Mouse (Mus musculus) limb, embryonic 13.5 days (tissue): ENCODE results near the gene Them5. TPM values are rescaled to one million over a fixed set of nuclear protein-coding genes. Genes with fewer than 3 reads are reported as not detected.
A peak's percentile ranks its signal among the peaks of the same experiment; 100 is the strongest.

ENCODE experiments used
- ATAC-seq: fragments of 200-750 bp; cut with Nextera tagmentation; 2 replicates; pipeline ENCODE4 v1.8.0; 2017; ENCODE audit warnings: low read depth, moderate number of reproducible peaks, moderate TSS enrichment; ENCODE audit not compliant: low FRiP score
- H3K27ac ChIP-seq: fragments of 300-500 bp; sonication (generic); 2 replicates; pipeline ENCODE4 v1.5.1; 2015; ENCODE audit warnings: inconsistent platforms, mild to moderate bottlenecking, moderate library complexity
- H3K27me3 ChIP-seq: fragments of 300-500 bp; sonication (generic); 2 replicates; pipeline ENCODE4 v1.6.1; 2015; ENCODE audit warnings: mild to moderate bottlenecking, inconsistent platforms
- H3K36me3 ChIP-seq: fragments of 300-500 bp; sonication (generic); 2 replicates; pipeline ENCODE4 v1.6.1; 2015; ENCODE audit warnings: inconsistent platforms, mild to moderate bottlenecking, moderate library complexity
- H3K4me1 ChIP-seq: fragments of 300-500 bp; sonication (generic); 2 replicates; pipeline ENCODE4 v1.6.1; 2015; ENCODE audit warnings: inconsistent platforms
- H3K4me2 ChIP-seq: fragments of 300-500 bp; sonication (generic); replicated peaks from 2 replicates; pipeline ENCODE4 v1.6.1; 2015; ENCODE audit warnings: inconsistent platforms, mild to moderate bottlenecking, moderate library complexity
- H3K4me3 ChIP-seq: fragments of 300-500 bp; sonication (generic); 2 replicates; pipeline ENCODE4 v1.5.1; 2015; ENCODE audit warnings: moderate library complexity, mild to moderate bottlenecking, inconsistent platforms
- H3K9ac ChIP-seq: fragments of 300-500 bp; sonication (generic); 2 replicates; pipeline ENCODE4 v1.6.1; 2015; ENCODE audit warnings: mild to moderate bottlenecking, inconsistent platforms
- H3K9me3 ChIP-seq: fragments of 300-500 bp; sonication (generic); 2 replicates; pipeline ENCODE4 v1.6.1; 2016; ENCODE audit warnings: inconsistent platforms
- WGBS: fragments of 180-500 bp; shearing (Covaris S2); methylation state at CpG from one replicate; pipeline ENCODE4 v1.1.7; 2015; 5-methylcytosine and 5-hydroxymethylcytosine counted together
- polyA plus RNA-seq: library from polyadenylated mRNA; unstranded; fragments of >200 nt; fragmentation: Nextera tagmentation; extraction: Ambion mirVana; gene quantifications from 2 replicates; pipeline ENCODE4 v1.2.1, GENCODE M21; 2015

Them5 gene
- polyA plus RNA-seq, 1 experiment from 2014 or later: 2.3 TPM

- Histone ChIP-seq H3K9ac (no peak overlapping the region), H3K36me3 (no peaks in the 10 kb centered on the region), H3K4me1 (no peaks in the 10 kb centered on the region), H3K27ac (no peak overlapping the region), H3K9me3 (no peaks in the 10 kb centered on the region), H3K27me3 (no peaks in the 10 kb centered on the region), H3K4me2 (no peak overlapping the region), H3K4me3 (no peak overlapping the region)
- 81% methylated on average over 3 of the region's 3 CpGs for WGBS
- no peak for ATAC-seq
These were observed 3.0 kb downstream of the Them5 start for GRCm38 (mm10) chr3:94344897-94345296.

GRCm38 (mm10) chr3:94348146-94348545, 6.2 kb downstream of the Them5 start:
- no peak overlapping the region for H3K4me2 ChIP-seq
- H3K27me3 ChIP-seq: no peaks in the 10 kb centered on the region
- ATAC-seq: no peak
- H3K9me3 ChIP-seq: 0 out of 2 replicates have a peak, but pooled peaks cover 3% of the 10 kb centered on the region
- H3K36me3 ChIP-seq: no peaks in the 10 kb centered on the region
- H3K4me3 ChIP-seq: no peak overlapping the region
- no peaks in the 10 kb centered on the region for H3K4me1 ChIP-seq
- H3K27ac ChIP-seq: no peak overlapping the region
- 84% methylated on average over 2 of the region's 2 CpGs for WGBS
- H3K9ac ChIP-seq: no peak overlapping the region

GRCm38 (mm10) chr3:94360812-94361211, 18.9 kb downstream of the Them5 start:
- Histone ChIP-seq H3K4me2 (no peak overlapping the region), H3K27me3 (peaks cover 37% of the 10 kb centered on the region), H3K36me3 (no peaks in the 10 kb centered on the region), H3K4me3 (no peak overlapping the region), H3K9ac (no peak overlapping the region), H3K4me1 (peaks cover 9% of the 10 kb centered on the region; the same call in 1 of the 2 replicates), H3K27ac (no peak overlapping the region), H3K9me3 (peaks cover 5% of the 10 kb centered on the region; the same call in 1 of the 2 replicates)
- no peak for ATAC-seq
- 0% methylated on average over 1 of the region's 1 CpGs for WGBS

GRCm38 (mm10) chr3:94362138-94362537, 20.2 kb downstream of the Them5 start, which contains the start of gene C2cd4d:
Gene C2cd4d (plus strand): TSS chr3:94362438.
- H3K4me2 ChIP-seq: peak within 1 kb of the TSS; percentile 88
- ATAC-seq: no peak
- no peaks in the 10 kb centered on the region for H3K9me3 ChIP-seq
- H3K9ac ChIP-seq: peak within 1 kb of the TSS; percentile 88
- H3K4me3 ChIP-seq: peak within 1 kb of the TSS; percentile 69
- H3K4me1 ChIP-seq: peaks cover 9% of the 10 kb centered on the region; the same call in 1 of the 2 replicates
- H3K27ac ChIP-seq: no peak within 1 kb of the TSS
- 60% methylated on average over 7 of the region's 7 CpGs for WGBS
- no peaks in the 10 kb centered on the region for H3K36me3 ChIP-seq
- peaks cover 44% of the 10 kb centered on the region for H3K27me3 ChIP-seq

DNA sequence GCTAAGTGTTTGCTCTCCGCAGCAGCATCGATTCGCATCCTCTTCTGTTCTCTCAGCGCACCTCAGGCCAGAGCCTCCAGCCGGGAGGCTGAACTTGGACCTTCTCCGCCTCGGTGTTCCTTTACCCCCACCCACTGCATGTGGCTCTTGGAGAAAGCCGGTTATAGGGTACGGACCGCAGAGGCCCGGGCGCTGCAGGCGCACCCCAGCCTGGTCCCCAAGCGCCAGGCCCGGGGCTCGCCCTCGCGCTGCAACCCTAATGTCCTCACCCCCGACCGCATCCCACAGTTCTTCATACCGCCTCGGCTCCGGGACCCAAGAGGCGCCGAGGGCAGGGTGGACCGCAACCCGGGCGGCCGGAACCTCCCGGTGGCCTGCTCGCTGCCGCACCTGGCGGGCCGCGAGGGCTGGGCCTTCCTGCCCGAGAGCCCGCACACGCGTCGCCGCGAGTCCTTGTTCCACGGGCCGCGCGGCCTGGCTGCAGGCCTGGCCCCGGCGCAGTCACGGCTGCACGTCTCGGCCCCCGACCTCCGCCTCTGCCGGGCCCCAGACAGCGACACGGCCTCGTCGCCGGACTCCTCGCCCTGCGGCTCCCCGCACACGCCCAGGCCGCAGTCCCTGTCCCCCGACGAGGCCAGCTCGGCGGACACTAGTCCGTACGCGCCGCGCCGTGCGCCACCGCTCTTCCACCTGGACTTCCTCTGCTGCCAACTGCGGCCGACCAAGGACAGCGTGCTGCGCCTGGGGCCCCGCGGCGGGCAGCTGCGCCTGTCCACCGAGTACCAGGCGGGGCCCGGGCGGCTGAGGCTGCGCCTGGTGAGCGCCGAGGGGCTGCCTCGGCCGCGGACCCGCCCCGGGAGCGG, 21.6 kb downstream of the Them5 start:
- Histone ChIP-seq H3K9me3 (no peaks in the 10 kb centered on the region), H3K4me3 (peak overlapping the region; percentile 69), H3K4me1 (peaks cover 9% of the 10 kb centered on the region; the same call in 1 of the 2 replicates), H3K27ac (no peak overlapping the region), H3K36me3 (no peaks in the 10 kb centered on the region), H3K4me2 (peak overlapping the region; percentile 88), H3K9ac (peak overlapping the region; percentile 88), H3K27me3 (peaks cover 44% of the 10 kb centered on the region)
- 4% methylated on average over 93 of the region's 97 CpGs for WGBS
- peak; percentile 49 for ATAC-seq

DNA sequence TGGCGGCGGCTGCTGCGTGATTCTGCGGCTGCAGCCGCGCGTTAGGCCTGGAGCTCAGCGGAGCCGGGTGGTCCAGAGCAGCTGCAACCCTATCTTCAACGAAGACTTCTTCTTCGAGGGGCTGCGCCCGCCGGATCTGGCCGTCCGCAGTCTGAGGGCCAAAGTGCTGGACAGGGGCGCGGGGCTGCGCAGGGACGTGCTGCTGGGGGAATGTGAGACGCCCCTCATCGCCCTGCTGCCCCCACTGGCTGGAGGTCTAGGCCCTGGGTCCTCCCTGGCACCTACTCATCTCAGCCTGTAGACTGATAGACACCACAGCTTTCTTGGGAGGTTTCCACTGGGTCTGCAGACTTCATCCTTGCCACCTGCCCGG, 22.2 kb downstream of the Them5 start:
- no peaks in the 10 kb centered on the region for H3K9me3 ChIP-seq
- peak overlapping the region; percentile 69 for H3K4me3 ChIP-seq
- 4% methylated on average over 23 of the region's 23 CpGs for WGBS
- H3K27me3 ChIP-seq: peaks cover 44% of the 10 kb centered on the region
- H3K9ac ChIP-seq: peak overlapping the region; percentile 88
- ATAC-seq: peak; percentile 55
- H3K4me1 ChIP-seq: peaks cover 9% of the 10 kb centered on the region; the same call in 1 of the 2 replicates
- no peaks in the 10 kb centered on the region for H3K36me3 ChIP-seq
- H3K27ac ChIP-seq: no peak overlapping the region
- peak overlapping the region; percentile 88 for H3K4me2 ChIP-seq

- no peak overlapping the region for H3K27ac ChIP-seq
- no peak overlapping the region for H3K4me3 ChIP-seq
- H3K9me3 ChIP-seq: no peaks in the 10 kb centered on the region
- WGBS: 24% methylated on average over 3 of the region's 3 CpGs
- H3K4me1 ChIP-seq: peaks cover 14% of the 10 kb centered on the region
- peak; percentile 39; the same call in 1 of the 2 replicates for ATAC-seq
- H3K36me3 ChIP-seq: no peaks in the 10 kb centered on the region
- H3K4me2 ChIP-seq: no peak overlapping the region
- no peak overlapping the region for H3K9ac ChIP-seq
- peaks cover 43% of the 10 kb centered on the region for H3K27me3 ChIP-seq
These were observed 24.9 kb downstream of the Them5 start for GRCm38 (mm10) chr3:94366761-94367160.

GRCm38 (mm10) chr3:94367511-94367910, 25.6 kb downstream of the Them5 start:
- Histone ChIP-seq H3K36me3 (no peaks in the 10 kb centered on the region), H3K4me1 (peaks cover 18% of the 10 kb centered on the region), H3K4me2 (no peak overlapping the region), H3K27ac (no peak overlapping the region), H3K9me3 (no peaks in the 10 kb centered on the region), H3K4me3 (no peak overlapping the region), H3K27me3 (peaks cover 36% of the 10 kb centered on the region), H3K9ac (no peak overlapping the region)
- no peak for ATAC-seq
- WGBS: 83% methylated on average over 6 of the region's 6 CpGs

DNA sequence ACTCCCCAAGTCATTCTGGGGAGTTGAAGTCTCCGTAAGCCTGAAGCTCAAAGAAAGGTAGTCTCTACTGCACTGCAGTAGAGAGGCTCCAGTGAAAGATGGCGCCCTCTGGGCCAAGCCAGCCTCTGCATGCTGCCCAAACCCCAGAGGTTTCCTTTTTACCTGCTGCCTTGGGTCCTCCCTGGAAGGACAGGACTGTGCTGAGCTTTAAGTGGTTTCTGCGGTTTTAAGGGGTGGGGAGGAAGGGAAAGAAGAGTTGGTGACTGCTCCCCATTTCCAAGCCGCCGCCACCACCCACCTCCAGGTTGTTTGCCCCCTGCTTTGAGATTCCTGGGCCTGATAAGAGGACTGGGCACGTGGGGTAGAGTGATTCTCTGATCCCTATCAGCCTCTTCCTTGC, 26.7 kb downstream of the Them5 start:
- Histone ChIP-seq H3K9me3 (no peaks in the 10 kb centered on the region), H3K9ac (no peak overlapping the region), H3K27ac (no peak overlapping the region), H3K4me2 (no peak overlapping the region), H3K4me3 (no peak overlapping the region), H3K4me1 (peaks cover 23% of the 10 kb centered on the region), H3K36me3 (no peaks in the 10 kb centered on the region), H3K27me3 (peaks cover 27% of the 10 kb centered on the region)
- 59% methylated on average over 6 of the region's 6 CpGs for WGBS
- ATAC-seq: no peak

DNA sequence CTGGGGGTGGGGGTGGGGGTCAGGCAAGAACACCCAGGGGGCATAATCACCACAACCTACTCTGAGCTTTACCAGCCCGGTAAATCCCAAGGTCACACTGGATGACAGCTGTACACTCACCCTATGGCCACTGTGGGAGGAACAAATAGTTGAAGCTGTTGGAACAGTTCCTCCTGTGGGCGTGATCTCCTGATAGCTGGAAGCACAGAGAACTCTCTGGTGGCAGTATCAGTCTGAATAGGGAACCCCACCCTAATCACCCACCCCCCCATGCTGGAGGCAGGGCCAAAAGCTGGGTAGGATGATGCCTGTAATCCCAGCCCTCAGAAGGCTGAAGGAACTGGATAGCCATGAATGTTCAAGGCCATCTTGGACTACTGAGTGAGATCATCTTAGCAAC, 27.8 kb downstream of the Them5 start:
- H3K27me3 ChIP-seq: peaks cover 22% of the 10 kb centered on the region
- H3K4me3 ChIP-seq: no peak overlapping the region
- no peaks in the 10 kb centered on the region for H3K9me3 ChIP-seq
- H3K9ac ChIP-seq: no peak overlapping the region
- H3K4me2 ChIP-seq: no peak overlapping the region
- H3K27ac ChIP-seq: no peak overlapping the region
- 74% methylated on average over 2 of the region's 2 CpGs for WGBS
- ATAC-seq: no peak
- H3K4me1 ChIP-seq: peaks cover 29% of the 10 kb centered on the region
- no peaks in the 10 kb centered on the region for H3K36me3 ChIP-seq

GRCm38 (mm10) chr3:94371637-94372036, 29.7 kb downstream of the Them5 start:
- H3K4me1 ChIP-seq: peaks cover 29% of the 10 kb centered on the region
- ATAC-seq: peak; percentile 52
- 3% methylated on average over 11 of the region's 11 CpGs for WGBS
- 0 out of 2 replicates have a peak overlapping the region, but pooled peaks have one; percentile 4 for H3K4me3 ChIP-seq
- no peak overlapping the region for H3K27ac ChIP-seq
- 0 out of 2 replicates have a peak overlapping the region, but pooled peaks have one; percentile 14 for H3K9ac ChIP-seq
- no peaks in the 10 kb centered on the region for H3K9me3 ChIP-seq
- H3K4me2 ChIP-seq: peak overlapping the region; percentile 50
- H3K36me3 ChIP-seq: no peaks in the 10 kb centered on the region
- peaks cover 8% of the 10 kb centered on the region; the same call in 1 of the 2 replicates for H3K27me3 ChIP-seq

DNA sequence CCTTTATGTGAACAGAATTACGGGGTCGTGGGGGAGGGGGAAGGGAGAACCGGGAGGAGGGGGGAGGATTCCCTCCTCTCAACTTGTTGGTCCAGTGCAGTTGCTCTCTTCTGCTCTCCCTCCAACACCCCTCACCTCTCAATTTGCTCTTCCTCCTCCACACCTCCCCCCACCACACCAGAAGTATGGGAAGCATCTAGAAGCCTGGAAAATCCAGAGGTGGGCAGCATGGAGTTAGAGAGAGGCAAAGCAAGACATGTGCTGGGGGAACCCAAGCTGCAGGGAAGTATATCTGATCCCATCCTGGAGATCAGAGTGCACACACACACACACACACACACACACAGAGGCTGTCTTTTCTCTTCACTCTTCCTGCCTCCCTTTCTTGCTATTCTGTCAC, 30.1 kb downstream of the Them5 start:
- 0 out of 2 replicates have a peak overlapping the region, but pooled peaks have one; percentile 4 for H3K4me3 ChIP-seq
- WGBS: 0% methylated on average over 3 of the region's 3 CpGs
- ATAC-seq: 0 out of 2 replicates have a peak, but pooled peaks have one; percentile 7
- no peaks in the 10 kb centered on the region for H3K36me3 ChIP-seq
- no peaks in the 10 kb centered on the region for H3K9me3 ChIP-seq
- peak overlapping the region; percentile 50 for H3K4me2 ChIP-seq
- no peak overlapping the region for H3K27ac ChIP-seq
- peaks cover 33% of the 10 kb centered on the region for H3K4me1 ChIP-seq
- H3K9ac ChIP-seq: no peak overlapping the region
- H3K27me3 ChIP-seq: peaks cover 8% of the 10 kb centered on the region; the same call in 1 of the 2 replicates
